Mouse (Mus musculus): ENCODE data around the gene Dpm2.

Dpm2 gene

DNA sequence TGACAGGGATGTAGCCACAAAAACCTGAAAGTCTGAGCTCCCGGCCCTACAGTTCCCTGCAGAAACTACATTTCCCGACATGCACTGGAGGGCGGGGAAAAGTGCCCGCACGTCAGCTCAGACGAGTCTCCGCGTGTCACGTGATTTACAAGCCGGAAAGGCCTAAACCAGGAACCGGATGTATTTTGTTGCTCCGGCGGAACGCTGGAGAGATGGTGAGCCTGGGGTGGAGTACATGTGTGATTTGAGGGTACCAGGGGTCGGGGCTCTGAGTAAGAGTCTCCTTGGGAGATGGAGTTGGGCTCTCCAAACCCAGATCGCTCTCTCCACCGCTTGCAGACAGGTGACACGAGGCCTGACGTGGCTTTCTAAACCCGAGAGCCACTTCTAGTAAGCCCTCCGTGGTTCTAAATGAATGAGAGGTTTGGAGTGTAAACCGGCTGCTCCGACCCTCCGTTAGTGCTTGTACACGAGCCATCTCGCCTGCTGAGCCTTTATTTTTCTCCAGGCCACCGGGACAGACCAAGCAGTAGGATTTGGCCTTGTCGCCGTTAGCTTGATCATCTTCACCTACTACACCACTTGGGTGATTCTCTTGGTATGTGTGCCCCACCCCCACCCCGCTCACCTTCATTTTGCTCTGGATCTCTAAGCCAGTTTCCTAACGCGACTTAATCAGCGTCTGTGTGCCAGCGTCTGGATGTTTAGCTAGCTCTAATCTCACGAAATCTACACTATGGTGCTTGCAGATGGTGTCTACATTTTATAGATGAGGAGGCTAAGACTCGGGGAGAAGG lies at the start of gene Dpm2:
Gene Dpm2, plus strand, starts transcription at position 161 of the 797 bp plus-strand sequence.
- in situ Hi-C loops (cut with MboI, MseI), result loop anchor here (10.0 kb wide), 1 partner anchor 506 kb away; no protein-coding TSS in a partner anchor

DNA sequence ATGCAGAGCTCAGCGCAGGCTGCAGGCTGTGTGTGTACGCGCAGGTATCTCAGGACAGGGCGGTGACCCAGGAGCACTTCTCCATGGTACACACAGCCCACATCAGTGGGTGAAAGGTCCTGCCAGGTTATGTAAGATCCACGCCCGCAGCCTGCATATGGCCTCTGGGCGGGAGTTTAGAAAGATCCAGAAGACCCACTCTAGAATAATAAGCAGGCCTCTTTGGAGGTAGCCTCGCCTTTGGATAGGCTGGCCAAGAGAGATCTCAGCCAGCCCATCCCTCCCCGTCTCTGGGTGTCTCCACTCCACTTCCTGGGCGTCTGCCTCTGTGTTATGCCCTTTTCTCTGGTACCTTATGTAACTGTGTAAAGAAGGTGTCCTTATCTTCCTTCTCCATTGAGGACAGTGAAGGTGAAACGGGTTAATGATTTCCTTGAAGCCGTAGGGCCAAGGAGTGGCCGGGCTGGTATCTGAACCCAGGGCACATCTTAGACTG lies 46.1 kb upstream of the Dpm2 start:
- in situ Hi-C loops (cut with MboI, MseI), result no loop called here

GRCm38 (mm10) chr2:32525816-32526215 lies 44.8 kb upstream of the Dpm2 start:
- in situ Hi-C loops (cut with MboI, MseI), result no loop called here

DNA sequence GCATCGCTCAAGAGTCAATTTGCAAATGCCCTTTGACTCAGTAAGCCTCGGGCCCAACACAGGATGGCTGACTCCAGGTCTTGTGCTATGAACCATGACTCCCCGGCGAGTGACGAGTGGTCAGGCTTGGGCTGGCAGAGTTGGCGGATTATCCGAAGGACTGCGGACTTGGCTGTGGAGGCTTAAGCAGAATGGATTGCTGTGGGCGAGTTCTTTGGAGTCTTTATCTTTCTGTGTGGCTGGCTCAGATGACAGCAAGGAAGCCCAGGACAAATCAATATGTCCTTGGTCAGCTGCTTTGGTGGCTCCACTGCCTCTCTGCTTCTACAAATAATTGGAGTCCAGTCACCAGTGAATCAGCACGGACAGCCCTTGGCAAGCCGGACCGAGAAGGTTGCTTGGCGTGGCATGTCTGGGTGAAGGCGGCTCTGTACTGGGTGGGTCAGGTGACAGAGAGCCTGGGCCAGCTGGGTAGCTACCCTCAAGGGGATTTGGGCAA lies 43.1 kb upstream of the Dpm2 start:
- in situ Hi-C loops (cut with MboI, MseI), result no loop called here

GRCm38 (mm10) chr2:32528326-32528725 lies 42.3 kb upstream of the Dpm2 start:
- in situ Hi-C loops (cut with MboI, MseI), result no loop called here

DNA sequence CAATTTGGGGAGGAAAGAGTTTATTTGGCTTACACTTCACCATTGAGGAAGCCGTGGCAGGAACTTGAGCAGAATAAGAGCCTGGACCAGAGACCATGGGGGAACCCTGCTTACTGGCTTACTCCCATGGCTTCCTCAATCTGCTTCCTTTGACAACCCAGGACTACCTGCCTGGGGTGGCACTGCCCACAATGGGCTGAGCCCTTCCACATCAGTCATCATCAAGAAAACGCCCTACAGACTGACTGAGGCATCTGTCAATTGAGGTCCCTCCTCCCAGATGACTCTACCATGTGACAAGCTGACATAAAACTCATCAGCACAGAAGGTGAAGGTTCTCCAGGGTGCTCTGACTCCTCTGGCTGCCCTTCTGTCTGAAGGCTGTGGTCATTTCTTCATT lies 40.2 kb upstream of the Dpm2 start:
- in situ Hi-C loops (cut with MboI, MseI), result loop anchor here (10.0 kb wide), 1 partner anchor 576 kb away; the partner anchor contains the start of gene Aif1l

GRCm38 (mm10) chr2:32533163-32533562 lies 37.5 kb upstream of the Dpm2 start:
- in situ Hi-C loops (cut with MboI, MseI), result loop anchor here (10.0 kb wide), 1 partner anchor 578 kb away; the partner anchor contains the start of gene Aif1l

DNA sequence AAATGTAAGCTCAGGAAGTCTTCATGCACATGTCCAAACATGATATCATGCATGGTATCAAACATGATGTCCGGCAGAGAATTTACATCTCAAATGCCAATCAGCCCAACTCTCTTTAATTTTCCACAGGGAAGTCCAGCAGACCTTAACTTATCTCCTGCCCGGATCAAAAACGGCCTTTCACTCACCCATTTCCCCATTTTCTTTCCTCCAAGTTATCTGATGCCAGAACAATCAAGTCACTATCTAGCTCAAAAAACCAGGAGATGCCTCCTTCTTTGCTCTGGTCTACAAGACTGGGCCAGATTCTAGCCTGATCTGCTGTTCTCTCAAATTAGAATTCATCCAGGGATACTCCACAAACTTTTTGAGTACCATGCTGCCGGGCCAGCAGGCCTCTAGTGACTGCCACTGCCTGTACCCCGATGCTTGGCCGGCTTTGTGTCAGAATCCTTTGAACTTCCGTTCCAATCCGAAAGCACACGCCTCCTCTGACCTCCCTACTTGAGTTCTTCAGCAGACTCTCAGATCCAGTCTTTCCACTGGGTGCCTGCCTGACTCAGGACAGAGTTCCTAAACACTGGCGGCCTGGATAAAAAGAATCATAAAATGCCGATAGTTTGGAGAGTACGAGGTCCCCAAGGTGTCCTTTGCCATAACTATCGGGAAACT lies 36.5 kb upstream of the Dpm2 start:
- in situ Hi-C loops (cut with MboI, MseI), result loop anchor here (10.0 kb wide), 1 partner anchor 579 kb away; the partner anchor contains the start of gene Aif1l

DNA sequence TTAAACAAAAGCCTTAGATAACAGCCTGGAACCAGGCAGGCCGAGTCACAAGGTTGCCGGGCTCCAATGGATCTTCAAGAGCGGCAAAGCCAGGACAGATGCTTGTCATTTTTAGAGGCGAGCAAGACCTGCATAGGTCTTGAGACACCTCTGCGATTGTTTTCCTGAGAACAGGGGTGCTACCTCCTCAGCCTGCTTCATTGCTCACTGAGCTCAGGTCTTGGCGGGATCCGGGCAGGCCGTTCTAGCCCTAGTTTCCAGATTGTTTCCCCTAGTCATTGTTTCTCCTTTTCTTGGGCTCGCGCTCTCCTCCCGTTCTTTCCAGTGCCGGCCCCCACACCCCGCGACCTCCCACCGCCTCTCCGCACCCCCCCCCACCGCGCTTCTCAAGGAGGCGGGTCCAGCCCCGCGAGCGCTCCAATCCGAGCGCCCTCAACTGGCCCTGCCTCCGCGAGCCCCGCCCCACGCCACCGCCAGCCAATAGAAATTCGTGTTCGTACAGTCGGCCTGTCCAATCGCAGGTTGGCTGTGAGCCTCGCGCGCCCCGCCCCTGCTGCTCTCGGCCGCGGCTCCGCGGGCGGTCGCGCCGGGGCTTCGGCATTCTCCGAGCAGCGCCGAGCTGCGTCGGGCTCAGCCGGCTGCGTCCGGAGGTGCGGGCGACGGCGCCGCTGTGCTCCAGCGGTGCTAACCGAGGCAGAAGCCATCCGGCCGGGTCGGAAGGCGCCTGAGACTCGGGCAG lies 35.8 kb upstream of the Dpm2 start, which contains the start of gene Fam102a:
Gene Fam102a, plus strand, starts transcription at position 600 of the 739 bp plus-strand sequence.
- in situ Hi-C loops (cut with MboI, MseI), result loop anchor here (10.0 kb wide), 1 partner anchor 580 kb away; the partner anchor contains the start of gene Aif1l

- in situ Hi-C loops (cut with MboI, MseI), result loop anchor here (10.0 kb wide), 1 partner anchor 581 kb away; the partner anchor contains the start of gene Aif1l
Observed at GRCm38 (mm10) chr2:32535501-32535991, 35.1 kb upstream of the Dpm2 start.

DNA sequence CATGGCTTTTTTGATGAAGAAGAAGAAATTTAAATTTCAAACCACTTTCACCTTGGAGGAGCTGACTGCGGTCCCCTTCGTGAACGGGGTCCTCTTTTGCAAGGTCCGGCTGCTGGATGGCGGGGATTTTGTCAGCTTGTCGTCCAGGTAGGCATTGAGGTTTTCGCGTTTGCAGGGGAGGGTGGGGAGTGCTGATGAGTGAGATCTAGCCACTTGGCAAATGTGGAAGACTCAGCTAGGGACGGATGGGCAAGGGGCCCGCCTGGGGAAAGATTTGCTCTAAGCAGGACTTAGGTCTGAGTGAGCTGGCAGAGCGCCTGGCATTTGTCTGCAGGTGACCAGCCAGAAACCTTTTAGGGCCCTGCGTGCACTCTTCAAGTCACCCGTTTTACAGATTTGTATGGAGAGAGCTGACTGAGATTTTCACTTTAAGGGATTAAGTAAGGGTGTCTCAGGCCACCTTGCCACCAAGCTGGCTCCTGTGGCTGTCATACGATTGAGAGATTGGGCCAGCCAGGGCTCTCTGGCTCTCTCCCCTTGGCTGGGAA lies 34.5 kb upstream of the Dpm2 start:
- in situ Hi-C loops (cut with MboI, MseI), result loop anchor here (10.0 kb wide), 1 partner anchor 581 kb away; the partner anchor contains the start of gene Aif1l

DNA sequence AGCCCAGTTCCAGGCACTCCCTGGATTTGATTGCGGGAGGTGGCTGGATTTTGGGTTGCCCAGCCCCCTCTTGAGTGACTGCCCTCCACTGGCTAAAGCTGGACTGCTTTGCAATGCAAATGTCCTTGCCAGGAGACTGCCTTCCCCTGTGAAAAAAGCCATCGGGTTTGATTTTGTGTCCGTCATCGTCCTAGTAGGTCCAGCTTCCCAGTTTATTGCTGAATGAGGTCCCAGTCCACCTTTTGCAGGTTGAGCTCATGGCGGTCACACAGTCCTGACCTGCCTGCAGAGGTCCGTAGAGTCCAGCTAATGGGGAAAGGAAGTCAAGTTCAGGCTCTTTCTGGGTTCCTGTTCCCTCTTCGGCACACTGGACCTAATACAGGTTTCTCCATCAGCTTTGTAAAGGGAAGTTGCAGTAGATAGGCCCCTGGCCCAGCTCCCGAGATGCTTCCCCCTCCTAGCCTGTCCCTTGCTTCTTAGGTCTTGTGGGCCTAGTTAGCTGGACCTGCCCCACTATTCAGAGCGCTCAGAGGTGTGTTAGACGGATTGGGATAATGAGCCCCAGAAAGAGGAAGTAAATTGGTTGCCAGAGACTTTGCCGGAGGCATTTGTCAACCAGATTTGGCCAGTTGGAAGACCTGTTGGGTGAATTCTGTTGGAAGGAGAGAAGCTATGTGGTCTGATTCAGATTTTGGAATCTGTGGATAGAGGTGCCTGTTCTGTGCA lies 33.9 kb upstream of the Dpm2 start:
- in situ Hi-C loops (cut with MboI, MseI), result loop anchor here (10.0 kb wide), 1 partner anchor 582 kb away; the partner anchor contains the start of gene Aif1l

DNA sequence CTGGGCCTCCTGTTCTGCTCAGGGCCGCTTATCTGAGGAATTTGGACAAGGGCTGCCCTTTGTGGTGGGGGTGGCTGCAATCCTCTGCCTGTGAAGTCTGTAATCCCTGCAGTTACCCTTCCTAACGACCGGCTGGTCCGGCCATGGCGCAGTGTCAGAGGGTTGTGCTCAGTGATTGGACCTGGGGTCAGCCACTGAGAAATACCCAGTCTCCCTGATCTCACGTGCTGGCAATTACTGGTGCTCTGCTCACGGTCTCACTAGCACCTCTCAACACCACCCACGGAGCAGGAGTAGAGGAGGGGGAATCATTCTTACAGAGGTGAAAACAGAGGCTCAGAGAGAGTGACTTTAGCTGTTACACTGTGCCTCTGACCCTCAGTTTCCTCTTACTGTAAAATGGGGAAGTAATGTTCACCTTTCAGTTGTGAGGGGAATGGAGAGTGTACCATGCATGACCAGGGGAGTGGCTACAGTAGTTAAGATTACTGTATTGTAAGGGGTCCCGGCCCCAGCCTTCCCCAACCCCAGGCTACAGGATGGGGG lies 33.2 kb upstream of the Dpm2 start:
- in situ Hi-C loops (cut with MboI, MseI), result loop anchor here (10.0 kb wide), 1 partner anchor 583 kb away; the partner anchor contains the start of gene Aif1l

- in situ Hi-C loops (cut with MboI, MseI), result loop anchor here (10.0 kb wide), 1 partner anchor 583 kb away; the partner anchor contains the start of gene Aif1l
Observed at GRCm38 (mm10) chr2:32537941-32538340, 32.7 kb upstream of the Dpm2 start.

- in situ Hi-C loops (cut with MboI, MseI), result loop anchor here (10.0 kb wide), 1 partner anchor 584 kb away; the partner anchor contains the start of gene Aif1l
Observed at GRCm38 (mm10) chr2:32538461-32538860, 32.2 kb upstream of the Dpm2 start.

- in situ Hi-C loops (cut with MboI, MseI), result loop anchor here (10.0 kb wide), 1 partner anchor 585 kb away; the partner anchor contains the start of gene Aif1l
Observed at GRCm38 (mm10) chr2:32539452-32539981, 31.1 kb upstream of the Dpm2 start.

DNA sequence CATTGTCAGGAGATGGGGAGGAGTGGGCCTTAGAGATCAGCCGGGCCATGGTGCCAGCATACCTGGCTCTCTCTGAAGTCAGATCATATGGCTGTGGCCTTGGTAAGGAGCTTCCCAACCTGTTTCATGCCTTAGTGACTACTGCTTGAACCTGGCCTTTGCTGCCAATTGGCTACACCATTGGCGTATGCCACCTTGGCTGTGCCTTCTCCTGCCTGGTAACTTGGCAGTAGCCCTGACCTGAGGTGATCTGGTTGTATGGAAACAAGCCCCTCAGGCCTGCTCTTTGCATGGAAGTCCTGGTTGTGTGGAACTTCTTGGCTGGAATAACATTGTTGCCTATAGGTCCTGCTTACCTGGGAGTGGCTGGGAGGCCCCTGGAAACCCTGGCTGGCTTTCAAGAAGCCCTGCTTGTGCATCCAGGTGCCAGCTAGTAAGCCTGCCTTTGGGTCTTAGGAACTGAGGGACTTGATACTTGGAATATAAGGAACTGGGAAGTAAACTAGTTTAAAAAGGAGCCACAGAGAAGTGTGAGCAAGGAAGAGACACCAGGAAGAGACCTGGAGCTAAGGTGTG lies 29.2 kb upstream of the Dpm2 start:
- in situ Hi-C loops (cut with MboI, MseI), result loop anchor here (10.0 kb wide), 1 partner anchor 1833 kb away; the partner anchor contains the start of gene Pbx3

- in situ Hi-C loops (cut with MboI, MseI), result loop anchor here (10.0 kb wide), 1 partner anchor 1833 kb away; the partner anchor contains the start of gene Pbx3
Observed at GRCm38 (mm10) chr2:32541986-32542573, 28.6 kb upstream of the Dpm2 start.
